Mouse (Mus musculus) regulatory T cell (primary cell): ENCODE data around the gene Tbl1xr1.

Experiments
- in situ Hi-C: fragments of 300-600 bp; cut with MboI, MseI; formaldehyde crosslinking; loops from one replicate; pipeline ENCODE4 v1.15.1; 2025; ENCODE audit warnings: high pct_unique_total_duplicates

The Tbl1xr1 gene

DNA sequence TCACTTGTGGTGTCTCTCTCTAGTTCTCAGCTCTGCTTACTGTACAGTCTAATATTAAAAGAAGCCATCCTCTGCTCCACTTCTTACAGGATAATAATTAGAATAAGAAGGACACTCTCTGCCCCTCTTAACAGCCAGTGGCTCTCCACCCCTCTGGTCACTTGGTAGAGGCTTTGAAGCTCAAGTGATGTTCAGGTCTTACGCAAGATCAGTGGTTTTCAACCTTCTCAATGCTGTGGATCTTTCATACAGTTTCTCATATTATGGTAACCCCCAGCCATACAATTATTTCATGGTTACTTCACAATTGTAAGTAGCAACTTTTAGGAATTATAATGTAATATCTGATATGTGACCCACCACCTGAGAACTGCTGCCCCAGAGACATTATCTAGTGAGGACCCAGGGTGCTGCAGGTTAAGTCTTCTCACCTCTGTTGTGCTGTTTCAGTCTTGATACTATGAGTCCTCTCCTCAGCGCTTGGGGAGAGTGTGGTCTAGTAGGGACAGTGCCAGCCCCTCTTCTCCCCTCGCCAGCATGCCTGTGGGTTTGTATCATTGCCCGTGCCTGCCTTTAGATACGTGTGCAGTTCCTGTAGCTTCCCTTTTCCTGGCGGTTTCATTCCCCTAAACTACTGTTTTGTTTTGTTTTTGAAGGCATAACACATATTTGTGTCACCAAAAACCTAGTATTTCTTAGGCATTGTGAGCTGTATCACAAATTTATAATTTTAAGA is 65.7 kb downstream of the Tbl1xr1 start:
- in situ Hi-C loops, result loop anchor here (10.0 kb wide), 1 partner anchor 207 kb away; no protein-coding TSS in a partner anchor

DNA sequence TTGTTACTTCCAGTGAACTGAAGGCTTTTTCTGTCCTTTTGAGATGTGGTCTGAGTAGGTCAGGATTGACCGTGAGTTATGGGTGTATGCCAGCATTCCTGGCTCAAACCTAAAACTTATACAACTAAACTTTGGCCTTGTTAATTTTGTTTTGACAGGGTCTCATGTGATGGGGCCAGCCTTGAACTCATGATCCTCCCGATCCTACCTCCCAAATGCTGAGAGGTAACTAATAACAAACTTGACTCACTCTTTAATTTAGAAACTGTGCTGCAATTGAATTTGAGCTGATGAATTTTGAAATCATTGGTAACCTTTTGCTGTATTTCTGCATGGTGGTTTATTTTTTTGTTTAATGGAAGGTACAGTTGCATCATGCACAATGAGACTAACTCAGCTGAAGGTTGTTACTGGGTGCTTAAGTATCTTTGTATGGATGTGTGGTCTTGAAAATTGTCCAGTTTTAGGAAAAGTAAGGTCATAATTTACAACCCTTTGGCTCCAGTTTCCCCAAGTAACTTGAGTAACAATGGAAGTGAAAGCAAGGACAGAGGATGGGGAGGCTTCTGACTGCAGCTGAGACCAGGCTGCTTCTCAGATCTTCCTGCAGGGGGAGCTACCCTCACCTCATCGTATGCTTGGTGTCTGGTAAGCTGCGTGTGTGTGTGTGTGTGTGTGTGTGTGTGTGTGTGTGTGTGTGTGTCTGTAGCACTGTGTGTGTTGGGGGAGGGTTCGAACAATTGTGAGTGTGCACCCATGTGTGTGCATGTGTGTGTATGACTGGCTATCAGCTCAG is 66.6 kb downstream of the Tbl1xr1 start:
- in situ Hi-C loops, result loop anchor here (10.0 kb wide), 1 partner anchor 208 kb away; no protein-coding TSS in a partner anchor

DNA sequence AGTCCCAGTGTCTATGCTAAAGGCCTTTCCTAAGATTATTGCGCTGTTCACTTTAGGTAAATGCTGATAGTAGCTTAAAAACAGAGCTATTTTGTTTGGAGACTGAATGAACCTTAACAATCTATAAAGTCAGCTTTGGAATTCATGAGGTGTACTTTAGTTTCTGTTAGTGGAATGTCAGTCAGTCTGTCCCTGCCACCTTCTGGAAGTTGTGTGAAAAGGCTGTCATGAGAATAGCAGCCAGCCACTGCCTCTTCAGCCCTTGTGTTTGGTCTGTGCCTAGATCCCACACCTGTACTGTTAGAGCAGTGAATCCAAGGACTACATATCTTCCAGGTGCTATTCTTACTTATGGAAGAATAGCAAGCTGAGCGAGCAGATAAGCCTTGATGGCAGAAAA is 67.8 kb downstream of the Tbl1xr1 start:
- in situ Hi-C loops, result loop anchor here (10.0 kb wide), 1 partner anchor 209 kb away; no protein-coding TSS in a partner anchor

DNA sequence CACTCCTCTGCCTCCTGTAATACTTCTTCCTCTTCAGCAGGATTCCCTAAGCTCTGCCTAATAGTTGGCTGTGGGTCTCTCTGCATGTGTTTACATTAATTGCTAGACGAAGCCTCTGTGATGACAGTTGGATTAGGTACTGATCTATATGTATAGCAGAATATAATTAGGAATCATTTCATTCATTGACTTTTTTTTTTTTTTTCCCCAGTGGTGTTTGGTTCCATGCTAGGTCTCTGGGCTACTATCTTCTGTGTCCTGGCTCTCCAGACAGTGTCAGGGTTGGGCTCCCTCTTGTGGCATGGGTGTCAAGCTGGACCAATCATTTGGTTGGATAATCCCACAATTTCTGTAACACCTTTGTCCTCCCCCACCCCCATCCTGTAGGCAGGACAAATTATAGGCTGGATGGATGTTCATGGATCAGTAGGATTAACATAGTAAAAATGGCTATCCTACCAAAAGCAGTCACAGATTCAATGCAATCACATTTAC is 71.0 kb downstream of the Tbl1xr1 start:
- in situ Hi-C loops, result loop anchor here (10.0 kb wide), 1 partner anchor 213 kb away; no protein-coding TSS in a partner anchor

DNA sequence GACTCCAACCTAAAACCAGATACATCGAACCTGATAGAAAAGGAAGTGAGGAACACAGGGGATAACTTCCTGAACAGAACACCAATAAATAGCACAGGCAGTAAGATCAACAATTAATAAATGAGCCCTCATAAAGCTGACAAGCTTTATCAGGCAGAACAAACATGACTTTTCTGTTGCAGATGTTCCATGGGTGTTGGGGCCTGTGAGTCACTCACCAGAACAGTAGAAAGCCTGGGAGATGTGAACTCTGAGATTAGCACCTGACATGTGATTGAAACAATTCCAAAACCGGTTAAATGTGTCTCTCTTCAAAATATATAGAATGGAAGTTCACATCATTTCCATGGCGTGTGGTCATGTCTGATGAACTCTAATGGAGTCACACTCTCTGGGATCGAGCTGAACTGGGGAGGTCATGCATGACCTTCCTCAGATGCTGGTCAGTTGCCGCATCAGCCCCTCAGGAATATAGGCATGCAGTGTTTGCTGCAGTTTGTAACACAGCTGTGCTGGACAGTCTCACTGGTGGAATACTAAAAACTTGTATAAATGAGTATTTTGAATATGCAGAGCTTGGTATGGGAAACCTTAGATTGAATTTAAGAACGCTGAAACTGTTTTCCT is 72.0 kb downstream of the Tbl1xr1 start:
- in situ Hi-C loops, result loop anchor here (10.0 kb wide), 1 partner anchor 214 kb away; no protein-coding TSS in a partner anchor

DNA sequence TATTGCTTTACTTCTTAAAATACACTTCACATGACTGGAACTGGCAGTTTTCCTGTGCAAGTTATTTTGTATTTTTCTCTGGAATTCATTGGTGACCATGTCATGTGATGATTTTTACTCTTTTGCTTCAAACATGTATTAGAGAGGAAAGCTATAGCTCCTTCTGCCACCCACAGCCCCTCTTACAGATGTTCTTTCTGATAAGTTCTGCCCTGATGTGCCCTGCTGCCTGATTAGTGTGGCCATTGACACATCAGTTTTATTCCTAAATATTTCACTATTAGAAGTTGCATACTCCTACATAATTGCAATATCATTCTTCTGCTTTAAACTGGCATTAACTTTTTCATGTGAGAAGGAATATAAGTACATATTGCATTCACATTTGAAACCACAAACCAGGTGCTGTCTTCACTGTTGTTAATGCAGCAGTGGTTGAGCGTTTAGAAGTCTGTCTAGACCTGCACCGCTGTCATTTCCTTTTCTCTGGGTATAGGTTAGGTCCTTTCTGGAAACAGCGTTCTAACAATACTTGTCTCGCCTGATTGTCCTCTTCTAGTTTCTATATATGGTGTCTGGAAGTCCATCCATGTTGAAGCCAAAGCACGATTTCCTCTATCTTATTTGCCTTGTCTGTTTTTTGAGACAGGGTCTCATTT is 74.5 kb downstream of the Tbl1xr1 start:
- in situ Hi-C loops, result loop anchor here (5.0 kb wide), 1 partner anchor 46 kb away; no protein-coding TSS in a partner anchor

DNA sequence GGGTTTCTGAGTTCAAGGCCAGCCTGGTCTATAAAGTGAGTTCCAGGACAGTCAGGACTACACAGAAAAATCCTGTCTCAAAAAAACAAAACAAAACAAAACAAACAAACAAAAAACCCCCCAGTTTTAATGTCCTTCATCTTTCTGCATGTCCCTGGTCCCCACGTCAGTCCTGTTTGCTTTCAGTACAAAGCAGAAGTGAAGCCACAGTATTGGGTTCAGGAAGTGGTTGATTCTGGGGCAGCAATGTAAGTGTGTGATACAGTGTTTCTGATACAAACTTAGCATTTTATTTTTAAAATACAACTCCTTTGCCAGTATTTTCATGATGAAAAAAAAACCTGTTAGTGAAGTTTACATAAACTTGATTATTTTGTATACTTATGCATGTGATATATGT is 76.3 kb downstream of the Tbl1xr1 start:
- in situ Hi-C loops, result loop anchor here (5.0 kb wide), 1 partner anchor 45 kb away; no protein-coding TSS in a partner anchor

DNA sequence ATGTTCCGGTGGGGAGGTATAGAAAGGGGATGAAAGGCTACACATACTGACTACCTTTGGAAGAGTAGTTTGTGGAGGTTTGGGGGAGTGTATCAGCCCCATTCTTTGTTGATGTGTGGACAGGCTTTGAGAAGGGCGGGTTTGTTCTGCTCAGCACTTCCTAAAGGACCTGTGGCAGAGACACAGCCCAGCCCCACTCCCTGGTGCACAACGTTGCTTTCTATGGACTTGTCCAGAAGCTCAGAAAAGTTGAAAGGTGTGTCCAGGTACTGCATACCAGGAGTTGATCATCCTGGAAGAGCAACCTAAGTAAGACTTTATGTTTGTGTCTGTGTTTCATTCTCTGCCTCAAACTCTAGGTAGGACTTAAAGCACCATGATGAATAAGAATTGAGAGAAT is 78.1 kb downstream of the Tbl1xr1 start:
- in situ Hi-C loops, result loop anchor here (5.0 kb wide), 1 partner anchor 43 kb away; no protein-coding TSS in a partner anchor

DNA sequence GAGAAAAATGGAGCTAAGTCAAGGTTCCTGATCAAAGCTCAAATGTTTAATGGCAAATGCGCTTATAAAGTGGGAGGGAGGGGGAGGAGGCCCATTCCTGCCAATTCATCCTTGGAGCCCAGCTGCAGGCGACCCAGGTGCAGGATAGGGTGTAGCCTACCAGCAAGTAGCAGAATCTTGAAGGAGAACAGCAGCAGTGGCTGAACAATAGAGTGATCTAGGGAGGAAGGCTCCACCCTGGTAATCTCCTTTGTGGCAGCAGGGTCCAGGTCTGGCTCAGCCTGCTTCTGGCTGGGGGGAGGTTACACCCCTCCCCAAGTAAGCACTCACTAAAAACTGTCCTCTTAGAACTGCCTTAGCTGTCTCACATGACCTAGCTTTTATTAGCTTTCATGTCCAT is 79.9 kb downstream of the Tbl1xr1 start:
- in situ Hi-C loops, result no loop called here

DNA sequence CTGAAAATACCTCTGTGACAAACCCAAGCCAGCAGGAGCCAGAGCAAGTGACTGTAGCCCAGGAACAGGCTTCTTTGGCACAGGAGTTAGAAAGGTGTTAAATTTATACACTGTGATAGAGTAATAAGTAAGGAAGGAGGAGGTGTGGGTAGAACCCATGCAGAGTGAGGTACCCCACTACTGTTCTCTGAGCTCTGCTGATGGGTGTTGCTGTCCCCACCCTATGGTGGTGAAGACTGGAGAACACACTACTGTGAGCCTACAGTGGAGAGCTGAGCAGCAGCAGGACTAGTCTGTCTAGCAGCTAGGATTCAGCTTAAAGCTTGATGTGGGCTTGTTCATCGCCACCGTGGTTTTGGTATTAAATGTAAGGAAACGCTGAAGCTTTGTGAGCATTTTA is 86.5 kb downstream of the Tbl1xr1 start:
- in situ Hi-C loops, result no loop called here

DNA sequence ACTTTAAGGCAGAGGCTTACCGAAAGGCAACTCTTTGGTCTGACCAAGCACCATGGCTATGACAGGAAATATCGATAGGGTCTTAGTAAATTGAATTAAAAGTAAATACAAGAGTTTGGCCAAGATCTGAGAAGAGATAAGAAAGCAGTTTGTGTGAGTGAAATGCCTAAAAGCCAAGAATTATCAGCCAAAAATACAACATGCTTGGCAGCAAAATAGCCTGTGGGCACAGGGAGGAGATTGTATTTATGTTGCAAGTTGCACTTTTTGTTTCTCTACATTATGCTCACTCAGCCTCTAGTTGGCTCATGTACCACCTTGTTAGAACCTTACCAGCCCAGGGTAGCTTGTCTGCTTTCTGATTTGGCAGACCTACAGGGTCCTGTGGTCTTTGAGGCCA is 91.4 kb downstream of the Tbl1xr1 start:
- in situ Hi-C loops, result no loop called here

DNA sequence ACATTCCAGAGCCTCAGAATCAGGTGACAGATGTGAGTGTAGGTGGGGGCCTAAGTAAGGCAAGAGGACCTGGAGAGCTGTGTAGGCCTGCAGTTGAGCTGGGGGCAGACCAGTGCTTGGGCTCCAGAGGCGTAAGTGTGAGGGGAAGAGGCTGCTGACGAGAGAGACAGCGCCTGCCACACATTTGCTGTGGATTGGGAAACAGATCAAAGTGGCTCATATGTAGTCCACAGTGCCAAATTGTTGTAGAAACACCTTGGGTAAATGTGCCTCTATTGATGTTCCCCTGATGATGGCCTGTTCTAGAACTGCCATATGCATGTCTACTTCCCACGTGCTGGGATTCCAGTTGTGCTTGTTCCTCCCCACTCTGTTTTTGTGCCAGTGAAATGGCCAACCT is 92.0 kb downstream of the Tbl1xr1 start:
- in situ Hi-C loops, result no loop called here

DNA sequence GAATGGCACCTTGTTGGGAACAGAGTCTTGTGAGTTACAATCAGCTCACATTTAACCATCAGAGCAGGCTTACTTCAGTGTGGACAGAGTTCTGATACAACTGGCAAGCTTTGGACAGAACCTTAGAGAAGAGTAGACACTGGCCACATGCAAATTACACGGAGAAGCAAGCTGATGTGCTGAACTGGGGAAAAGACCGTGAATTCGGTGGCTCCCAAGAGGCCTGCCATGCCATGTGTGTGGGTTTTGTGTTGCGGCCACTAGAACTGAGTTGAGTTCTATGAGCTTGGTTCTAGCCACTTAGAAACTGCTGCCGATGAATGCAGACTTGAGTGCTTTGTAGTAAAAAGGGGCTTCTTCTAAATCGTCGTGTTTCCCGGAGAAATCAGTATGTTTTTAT is 95.1 kb downstream of the Tbl1xr1 start:
- in situ Hi-C loops, result no loop called here

DNA sequence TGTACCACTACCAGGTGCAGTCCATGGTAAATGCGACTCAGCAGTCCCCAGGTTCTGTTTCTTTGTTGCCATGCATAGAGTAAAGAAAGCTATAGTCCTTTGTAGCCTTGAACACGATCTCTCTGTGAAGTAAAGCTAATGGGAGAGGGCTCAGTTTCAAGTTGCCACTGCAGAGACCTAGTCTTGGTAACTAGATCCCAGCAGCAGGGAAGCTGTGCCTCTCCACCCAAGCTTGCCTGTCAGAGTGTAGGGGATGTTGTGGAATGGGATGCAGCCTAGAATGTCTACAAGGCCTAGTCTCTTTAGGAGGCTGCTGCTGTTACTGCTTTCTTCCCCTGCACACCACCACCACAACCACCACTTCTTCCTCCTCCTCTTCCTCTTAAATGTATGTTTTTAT is 96.0 kb downstream of the Tbl1xr1 start:
- in situ Hi-C loops, result no loop called here

DNA sequence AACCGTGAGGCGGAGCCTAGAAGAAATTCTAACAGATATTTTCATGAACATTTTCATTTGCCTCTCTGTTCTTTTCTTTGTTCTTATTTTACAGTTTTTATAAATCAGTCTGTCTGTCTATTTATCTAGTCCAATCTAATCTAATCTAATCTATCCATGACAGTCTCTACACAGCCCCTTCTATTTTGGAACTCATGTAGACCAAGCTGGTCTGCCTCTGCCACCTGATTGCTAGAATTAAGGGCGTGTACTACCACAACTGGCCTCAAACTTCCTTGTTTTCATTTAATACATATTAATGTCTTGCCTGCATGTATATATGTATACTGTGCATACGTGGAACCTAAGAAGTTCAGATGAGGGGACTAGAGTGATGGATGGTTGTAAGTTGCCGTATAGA is 96.7 kb downstream of the Tbl1xr1 start:
- in situ Hi-C loops, result no loop called here

DNA sequence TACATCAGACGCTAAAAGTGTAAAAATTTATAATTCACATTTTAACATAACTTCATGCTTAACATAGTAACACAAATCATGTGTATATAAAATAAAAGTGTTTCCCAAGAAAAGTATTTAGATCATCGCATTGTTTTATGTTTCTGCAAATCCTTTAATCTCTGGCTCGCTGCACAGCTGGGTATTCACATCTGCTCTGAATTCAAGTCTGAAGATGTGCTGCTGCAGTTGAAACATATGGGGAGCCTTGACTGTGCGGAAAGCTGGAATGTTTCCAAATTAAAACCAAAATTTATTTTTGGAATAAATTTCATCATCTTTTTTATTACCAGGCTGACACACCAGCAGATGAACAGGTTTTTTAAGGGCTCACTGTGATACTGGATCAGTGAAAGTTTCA is 97.8 kb downstream of the Tbl1xr1 start:
- in situ Hi-C loops, result no loop called here

DNA sequence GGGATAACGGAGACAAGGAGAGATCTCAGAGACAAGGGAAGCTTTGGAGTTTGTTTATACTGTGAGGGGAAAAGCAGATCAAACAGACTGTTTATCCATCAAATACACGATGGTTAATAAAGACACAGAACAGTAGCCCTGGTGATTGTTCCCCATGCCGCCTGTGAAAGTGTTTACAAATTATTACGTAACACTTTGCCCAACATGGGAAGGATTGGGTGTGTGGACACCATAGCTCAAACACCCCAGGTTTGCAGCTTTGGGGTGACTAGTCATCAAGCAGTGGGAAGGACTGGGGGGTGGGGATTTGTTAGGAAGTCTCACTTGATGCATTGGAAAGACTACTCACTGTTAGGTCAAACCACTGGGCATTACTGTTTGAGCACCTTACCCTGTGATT is 103.6 kb downstream of the Tbl1xr1 start:
- in situ Hi-C loops, result loop anchor here (5.0 kb wide), 1 partner anchor 58 kb away; no protein-coding TSS in a partner anchor

DNA sequence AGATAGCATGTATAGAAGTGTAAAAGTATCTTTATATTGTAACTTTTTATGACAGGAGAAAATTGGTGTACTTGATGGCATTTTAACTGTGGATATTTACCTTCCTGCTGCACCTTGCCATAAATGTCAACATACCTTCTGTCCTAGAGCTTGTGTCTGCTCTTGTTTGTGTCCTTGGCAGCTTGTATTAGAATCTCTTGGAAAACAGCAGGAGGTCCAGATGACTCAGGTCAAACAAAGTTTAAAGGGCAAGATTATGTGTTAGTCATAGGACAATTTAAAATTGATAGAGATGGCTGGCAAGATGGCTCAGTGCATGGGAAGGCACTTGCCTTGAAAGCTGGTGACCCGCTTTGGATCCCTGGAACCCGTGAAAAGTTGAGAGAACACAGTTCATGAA is 104.6 kb downstream of the Tbl1xr1 start:
- in situ Hi-C loops, result loop anchor here (5.0 kb wide), 1 partner anchor 59 kb away; no protein-coding TSS in a partner anchor

DNA sequence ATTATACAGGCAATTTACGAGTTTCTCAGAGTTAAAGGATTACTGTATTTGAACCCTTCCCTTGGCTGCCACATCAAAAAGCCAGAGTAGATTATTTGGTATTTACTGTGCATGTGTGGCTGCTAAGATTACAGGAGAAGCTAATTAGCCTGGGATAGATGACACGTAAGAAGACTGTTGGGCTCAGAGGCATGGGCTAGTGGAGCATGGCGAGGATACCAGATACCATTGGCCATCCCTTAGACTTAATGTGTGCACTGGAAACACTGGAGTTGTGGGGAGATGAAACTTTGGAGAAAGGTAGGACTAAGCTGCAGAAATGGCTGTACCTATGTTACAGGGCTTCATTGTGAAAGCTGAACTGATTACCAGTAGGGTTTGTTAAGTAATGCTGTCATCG is 108.8 kb downstream of the Tbl1xr1 start:
- in situ Hi-C loops, result no loop called here

DNA sequence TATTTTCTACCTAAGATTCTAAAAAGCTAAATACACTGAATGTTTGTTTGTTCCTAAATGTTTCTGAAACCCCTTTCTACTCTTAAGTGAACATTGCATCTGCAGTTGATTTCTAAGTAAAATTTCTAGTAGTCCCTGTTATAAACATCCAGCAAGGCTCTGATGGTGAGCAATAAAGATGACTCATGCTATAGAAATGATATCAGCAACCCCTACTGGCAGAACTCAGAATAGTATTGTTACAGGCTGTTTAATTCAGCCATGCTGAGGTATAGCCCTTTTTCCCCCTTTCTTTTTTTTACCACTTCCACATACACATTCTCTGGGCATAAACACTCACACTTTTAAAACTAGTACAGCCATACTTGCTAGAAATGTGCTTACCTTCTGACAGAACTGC is 114.0 kb downstream of the Tbl1xr1 start:
- in situ Hi-C loops, result no loop called here

DNA sequence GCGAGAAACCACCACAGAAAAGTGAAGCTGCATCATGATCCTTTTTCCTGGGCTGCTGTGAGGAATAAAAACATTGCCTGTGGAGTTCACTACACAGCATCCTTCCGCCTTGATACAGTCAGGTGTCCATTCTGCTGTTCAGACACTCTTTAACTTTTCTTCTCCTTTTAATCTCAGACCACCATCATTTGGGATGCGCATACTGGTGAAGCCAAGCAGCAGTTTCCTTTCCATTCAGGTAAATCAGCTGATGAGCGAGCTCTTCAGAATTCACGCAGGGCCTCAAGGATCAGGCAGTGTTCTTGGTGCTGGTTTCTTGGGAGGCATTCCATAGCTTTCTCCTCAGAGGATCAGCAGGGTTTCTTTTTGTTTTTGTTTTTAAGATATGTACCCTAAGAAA is 116.5 kb downstream of the Tbl1xr1 start:
- in situ Hi-C loops, result no loop called here
